Mouse (Mus musculus) lung, postnatal 0 days (tissue): ENCODE data around the gene Nlrc3. TPM values are rescaled to one million over a fixed set of nuclear protein-coding genes. Genes with fewer than 3 reads are reported as not detected.

ENCODE experiments used
- ATAC-seq: fragments of 200-750 bp; cut with Nextera tagmentation; 2 replicates; pipeline ENCODE4 v1.8.0; 2017; ENCODE audit warnings: moderate library complexity
- DNase-seq: peaks from one replicate; pipeline ENCODE4 v3.0.0-alpha.2; 2016; ENCODE audit warnings: low spot score
- H3K27ac ChIP-seq: fragments of 300-500 bp; sonication (generic); 2 replicates; pipeline ENCODE4 v1.5.1; 2014; ENCODE audit warnings: antibody characterized with exemption, mild to moderate bottlenecking, low read length, mixed read lengths
- H3K27me3 ChIP-seq: fragments of 300-500 bp; sonication (generic); replicated peaks from 2 replicates; pipeline ENCODE4 v1.6.1; 2014; ENCODE audit warnings: low read length, mixed read lengths; ENCODE audit not compliant: insufficient read depth
- H3K36me3 ChIP-seq: fragments of 300-500 bp; sonication (generic); 2 replicates; pipeline ENCODE4 v1.6.1; 2014; ENCODE audit warnings: low read length, mixed read lengths; ENCODE audit not compliant: insufficient read depth
- H3K4me1 ChIP-seq: fragments of 300-500 bp; sonication (generic); 2 replicates; pipeline ENCODE4 v1.6.1; 2014; ENCODE audit warnings: antibody characterized with exemption, low read depth, low read length, mixed read lengths; ENCODE audit not compliant: insufficient read depth
- H3K4me2 ChIP-seq: fragments of 300-500 bp; sonication (generic); replicated peaks from 2 replicates; pipeline ENCODE4 v1.6.1; 2014; ENCODE audit warnings: low read depth, mild to moderate bottlenecking, low read length, moderate library complexity, mixed read lengths
- H3K4me3 ChIP-seq: fragments of 300-500 bp; sonication (generic); 2 replicates; pipeline ENCODE4 v1.5.1; 2014; ENCODE audit warnings: low read depth, low read length
- H3K9ac ChIP-seq: fragments of 300-500 bp; sonication (generic); replicated peaks from 2 replicates; pipeline ENCODE4 v1.6.1; 2014; ENCODE audit warnings: low read depth, mild to moderate bottlenecking
- H3K9me3 ChIP-seq: fragments of 300-500 bp; sonication (generic); 2 replicates; pipeline ENCODE4 v1.6.1; 2016; ENCODE audit warnings: low read length, mixed read lengths
- CTCF ChIP-seq: IDR thresholded peaks from 2 replicates; pipeline ENCODE4 v1.5.1; 2016; ENCODE audit warnings: antibody characterized with exemption, mild to moderate bottlenecking
- EP300 ChIP-seq: IDR thresholded peaks from 2 replicates; pipeline ENCODE4 v1.6.1; 2016; ENCODE audit warnings: antibody characterized with exemption, mild to moderate bottlenecking, control low read depth
- WGBS: fragments of 180-500 bp; shearing (Covaris S2); extraction: QIAGEN DNeasy Blood & Tissue Kit; methylation state at CpG from one replicate; pipeline ENCODE4 v1.1.7; 2014; 5-methylcytosine and 5-hydroxymethylcytosine counted together
- microRNA-seq: library from miRNA; unstranded; fragments of <30 nt; microRNA quantifications from one replicate; pipeline ENCODE4, GENCODE M21; 2016
- polyA plus RNA-seq: library from polyadenylated mRNA; unstranded; fragments of >200 nt; fragmentation: Nextera tagmentation; extraction: Ambion mirVana; gene quantifications from 2 replicates; pipeline ENCODE4 v1.2.1, GENCODE M21; 2015

The Nlrc3 gene
- polyA plus RNA-seq, 1 experiment from 2014 or later = 0.88 TPM

DNA sequence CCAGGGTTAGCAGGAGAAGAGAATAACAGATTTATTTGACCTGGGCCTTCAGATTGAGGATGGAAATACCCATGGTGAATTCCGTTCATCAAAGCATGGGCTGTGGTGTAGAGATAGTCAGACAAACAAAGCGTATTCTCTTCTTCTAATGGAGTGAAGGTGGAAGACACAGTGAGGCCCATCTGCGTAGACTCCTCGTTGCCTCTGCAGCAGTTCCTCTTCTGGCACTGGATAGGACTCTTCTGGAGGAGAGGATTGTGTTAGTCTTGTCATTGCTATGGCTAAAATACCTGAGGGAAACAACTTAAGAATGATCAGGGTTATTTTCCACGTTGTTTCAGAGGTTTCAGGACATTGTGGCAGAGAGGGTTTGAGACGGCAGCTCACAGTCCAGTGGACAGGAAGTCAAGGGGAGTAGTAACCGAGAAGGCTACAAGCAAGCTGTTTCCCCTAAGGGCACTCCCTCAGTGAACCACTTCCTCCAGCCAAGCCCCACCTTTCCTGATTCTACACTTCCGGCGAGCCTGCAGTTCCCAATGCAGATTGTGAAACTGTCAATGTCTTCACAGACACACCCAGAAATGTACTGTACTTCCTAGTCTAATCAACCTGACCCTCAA, 81.1 kb downstream of the Nlrc3 start:
- TF ChIP-seq EP300 = peak; percentile 89
- no peak for TF ChIP-seq CTCF
- DNase-seq (peak; percentile 91), ATAC-seq (peak; percentile 92)
- Histone ChIP-seq H3K27me3 (no peaks in the 10 kb centered on the region), H3K27ac (peak overlapping the region; percentile 86), H3K9me3 (no peaks in the 10 kb centered on the region), H3K9ac (no peak overlapping the region; the same call in 1 of the 2 replicates), H3K4me2 (peak overlapping the region; percentile 29), H3K4me1 (no peaks in the 10 kb centered on the region), H3K4me3 (no peak overlapping the region), H3K36me3 (peaks cover 24% of the 10 kb centered on the region; the same call in 1 of the 2 replicates)
- 53% methylated on average over 9 of the region's 9 CpGs for WGBS

Small RNA genes within 50 kb of the gene (microRNA-seq; reads per million reads assigned to microRNA genes)
- gene Gm23493 = not detected

Other genes with a start within 250 kb of the Nlrc3 start
- 25.3 and 25.4 TPM in 2 replicates for gene Zfp263, start 232.5 kb downstream of the Nlrc3 start, polyA plus RNA-seq
- not detected in 2 replicates for gene Olfr15, start 145.8 kb downstream of the Nlrc3 start, polyA plus RNA-seq
- gene Zfp174, start 129.4 kb downstream of the Nlrc3 start, polyA plus RNA-seq = 0.69 and 0.72 TPM in 2 replicates
- gene Naa60, start 104.3 kb downstream of the Nlrc3 start, polyA plus RNA-seq = 42.2 and 42.6 TPM in 2 replicates
- 4.6 and 5.0 TPM in 2 replicates for gene Zfp597, start 92.1 kb downstream of the Nlrc3 start, polyA plus RNA-seq
- 3.7 and 5.2 TPM in 2 replicates for gene Gm20695, start 92.0 kb downstream of the Nlrc3 start, polyA plus RNA-seq
- 10.8 and 11.6 TPM in 2 replicates for gene 1700037C18Rik, start 67.9 kb downstream of the Nlrc3 start, polyA plus RNA-seq
- 18.4 and 18.7 TPM in 2 replicates for gene Cluap1, start 67.8 kb downstream of the Nlrc3 start, polyA plus RNA-seq
- gene Slx4, start 27.1 kb upstream of the Nlrc3 start, polyA plus RNA-seq = 4.3 and 4.8 TPM in 2 replicates
- gene Dnase1, start 60.3 kb upstream of the Nlrc3 start, polyA plus RNA-seq = 0.76 and 1.1 TPM in 2 replicates
- gene Trap1, start 101.2 kb upstream of the Nlrc3 start, polyA plus RNA-seq = 32.5 and 36.0 TPM in 2 replicates
- 24.7 and 30.6 TPM in 2 replicates for gene Crebbp, start 237.4 kb upstream of the Nlrc3 start, polyA plus RNA-seq